Mouse (Mus musculus): Measurements from ENCODE around the gene Espl1.

Gene Espl1

DNA sequence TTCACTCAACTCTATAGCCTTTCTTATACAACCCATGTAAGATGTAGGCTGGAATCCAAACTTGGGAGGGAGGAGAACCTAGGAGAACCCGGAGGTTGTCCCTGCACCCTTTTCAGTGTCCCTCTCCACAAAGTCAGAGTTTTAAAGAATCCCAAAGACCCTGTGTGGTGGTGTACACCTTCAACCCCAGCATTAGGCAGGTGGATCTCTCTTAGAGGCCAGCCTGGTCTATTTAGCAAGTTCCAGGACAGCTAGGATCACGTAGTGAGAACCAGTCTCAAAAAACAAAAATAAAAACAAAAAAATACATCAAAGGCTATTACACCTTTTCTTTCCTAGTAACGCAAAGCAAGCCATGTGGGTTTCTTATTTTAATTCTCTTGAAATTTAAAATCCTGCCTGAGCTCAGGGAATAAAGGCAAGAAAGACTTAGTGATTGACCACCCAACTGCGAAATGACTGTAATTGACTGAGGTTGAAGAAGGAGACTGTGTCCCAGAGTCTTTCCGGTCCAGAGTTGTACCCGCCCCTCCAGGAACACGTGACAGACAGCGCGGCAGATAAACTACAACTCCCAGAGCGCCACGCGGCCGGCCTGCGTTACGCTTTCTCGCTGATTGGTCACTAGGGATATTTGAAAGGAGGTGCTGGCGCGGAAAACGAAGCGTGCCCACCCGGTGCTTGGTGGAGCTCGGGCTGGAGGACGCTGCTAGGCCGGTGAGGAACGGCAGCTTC is at the start of gene Espl1:
Gene Espl1, plus strand, starts transcription at position 634 of the 735 bp plus-strand sequence.
- DNase-seq (ENCODE audit: low spot score): peak; percentile 88

- peak; percentile 94 for DNase-seq (ENCODE audit: low spot score)
These were observed 49.2 kb upstream of the Espl1 start for GRCm38 (mm10) chr15:102246866-102247251.

GRCm38 (mm10) chr15:102247252-102248130 is 48.6 kb upstream of the Espl1 start:
- DNase-seq (ENCODE audit: low spot score): peak; percentile 66

GRCm38 (mm10) chr15:102248131-102248811 is 47.8 kb upstream of the Espl1 start:
- DNase-seq (ENCODE audit: low spot score): no peak

GRCm38 (mm10) chr15:102248812-102249191 is 47.3 kb upstream of the Espl1 start:
- DNase-seq (ENCODE audit: low spot score): no peak

- no peak for DNase-seq (ENCODE audit: low spot score)
These were observed 46.8 kb upstream of the Espl1 start for GRCm38 (mm10) chr15:102249251-102249691.

DNA sequence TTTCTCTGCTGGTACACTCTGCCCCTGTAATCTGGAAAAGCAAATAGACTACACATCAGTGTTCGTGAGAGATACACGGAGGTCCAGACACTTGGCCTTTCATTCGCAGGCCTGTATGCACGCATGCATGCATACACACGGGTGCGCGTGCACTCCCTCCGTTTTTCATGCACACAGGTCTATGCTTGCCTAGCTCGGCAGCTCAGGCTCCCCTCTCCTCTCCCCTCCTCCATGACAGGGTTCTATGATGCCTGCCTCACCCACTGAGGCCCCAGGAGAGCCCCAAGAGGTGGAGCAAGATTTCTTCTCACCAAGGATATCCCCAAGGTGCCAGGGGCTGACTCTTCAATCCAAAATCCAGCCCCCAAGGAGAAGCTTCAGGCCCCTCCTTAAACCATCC is 46.1 kb upstream of the Espl1 start:
- no peak for DNase-seq (ENCODE audit: low spot score)

GRCm38 (mm10) chr15:102250521-102250920 is 45.5 kb upstream of the Espl1 start:
- DNase-seq (ENCODE audit: low spot score): no peak

DNA sequence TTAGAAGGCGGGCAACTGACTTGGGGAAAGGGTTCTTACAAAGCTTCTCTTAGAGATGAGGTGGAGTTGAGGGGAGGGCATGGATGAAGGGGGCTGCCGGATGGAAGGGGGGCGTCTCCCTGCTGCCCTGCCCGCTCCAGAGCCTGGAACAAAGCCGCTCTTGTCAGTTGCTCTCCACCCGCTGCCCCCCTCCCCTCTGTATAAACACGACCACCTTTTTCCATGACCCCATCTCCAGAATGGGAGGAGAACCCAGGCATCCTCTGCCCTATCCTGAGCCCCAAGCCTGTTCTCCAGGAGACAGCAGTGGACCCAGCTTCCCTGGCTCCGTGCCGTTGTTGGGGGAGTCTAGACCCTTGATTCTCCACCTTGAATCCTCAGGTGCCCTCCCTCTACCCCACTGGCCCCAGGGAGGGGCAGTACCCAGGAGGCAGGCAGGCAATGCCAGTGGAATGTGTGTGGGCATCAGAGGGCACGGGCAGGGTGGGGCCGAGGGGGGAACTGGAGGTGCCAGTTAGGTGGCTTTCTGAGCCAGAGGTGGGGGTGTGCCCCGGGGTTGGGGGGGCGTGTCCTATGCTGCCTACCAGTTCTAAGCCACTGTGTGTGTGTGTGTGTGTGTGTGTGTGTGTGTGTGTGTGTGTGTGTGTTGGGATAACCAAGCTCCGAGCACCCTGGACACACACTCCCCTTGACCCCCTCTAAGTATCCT is 40.4 kb upstream of the Espl1 start:
- no peak for DNase-seq (ENCODE audit: low spot score)

DNA sequence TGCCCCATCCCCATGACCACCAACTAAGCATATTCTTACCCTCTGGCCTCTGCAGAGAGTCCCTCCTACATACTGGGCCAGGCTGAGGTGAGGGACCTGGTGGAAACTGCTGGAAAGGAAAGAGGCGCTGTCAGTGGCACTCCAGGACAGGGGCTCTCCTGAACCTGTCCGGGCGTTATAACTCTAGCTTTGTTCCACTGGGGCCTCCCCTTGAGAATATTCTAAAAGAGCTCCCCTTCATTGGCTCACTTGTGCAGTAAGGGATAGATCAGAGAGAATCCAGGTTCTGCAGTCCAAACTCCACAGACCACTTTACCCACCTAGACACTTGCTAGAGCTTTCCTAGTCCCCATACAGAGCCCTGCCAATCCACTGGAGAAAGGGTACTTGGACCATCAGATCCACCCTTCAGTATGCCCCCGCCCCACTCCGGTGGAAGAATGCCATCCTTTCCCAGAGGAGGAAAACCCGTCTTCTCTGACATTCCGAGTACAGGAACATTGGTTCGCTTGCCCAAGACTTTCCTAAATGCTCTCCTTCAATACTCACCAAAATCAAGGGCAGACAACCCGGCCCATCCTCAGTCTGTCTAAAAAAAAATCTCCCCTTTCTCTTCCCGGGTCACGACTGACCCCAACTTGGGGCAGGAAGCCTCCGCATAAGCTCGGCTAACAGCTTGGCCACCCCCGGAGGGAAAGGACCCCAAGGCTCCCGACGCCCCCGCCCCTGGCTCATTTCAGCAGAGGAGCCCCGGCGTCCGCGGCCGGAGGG is 39.5 kb upstream of the Espl1 start:
- no peak for DNase-seq (ENCODE audit: low spot score)

DNA sequence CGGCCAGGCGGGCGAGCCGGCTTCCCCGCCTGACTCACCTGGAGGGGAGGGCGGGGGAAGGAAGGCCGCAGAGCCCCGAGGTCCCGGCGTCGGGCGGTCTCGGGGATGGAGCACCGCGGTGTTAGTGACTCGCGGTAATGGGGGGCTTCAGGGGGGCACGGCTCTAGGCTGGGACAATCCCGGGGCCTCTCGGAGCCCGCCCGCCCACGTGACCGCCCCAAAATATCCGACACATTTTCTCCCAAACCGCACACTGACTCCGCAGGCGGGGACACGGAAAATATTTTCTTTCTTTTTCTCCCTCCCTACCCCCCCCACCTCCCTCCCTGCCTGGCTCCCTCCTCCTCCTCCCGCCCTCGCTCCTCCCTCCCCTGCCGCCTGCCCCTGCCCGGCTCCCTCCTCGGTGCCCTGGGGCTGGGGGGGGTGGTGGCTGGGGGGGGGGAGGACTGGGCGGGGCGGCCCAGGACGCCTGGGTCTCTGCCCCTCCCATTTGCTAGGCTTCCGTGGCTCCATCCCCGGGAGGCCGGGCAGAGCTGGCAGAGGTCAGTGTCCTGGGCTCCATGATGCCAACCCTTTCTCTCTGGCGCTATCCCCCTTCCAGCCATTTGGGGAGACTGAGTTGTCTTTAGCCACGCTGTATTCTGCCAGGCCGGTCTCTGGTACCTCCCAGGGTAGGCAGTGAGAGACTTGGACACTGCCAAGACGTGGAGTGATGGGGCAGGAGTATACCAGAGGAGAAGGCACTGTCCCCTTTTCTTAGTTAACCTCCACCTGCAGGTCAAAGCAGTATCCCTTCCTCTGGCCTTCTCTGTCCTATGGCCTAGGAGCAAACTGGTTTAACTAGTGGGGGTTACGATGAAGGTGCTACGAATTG is 38.6 kb upstream of the Espl1 start, which contains the start of gene Rarg:
Gene Rarg, minus strand, starts transcription at position 316 of the 874 bp plus-strand sequence.
- peak; percentile 57 for DNase-seq (ENCODE audit: low spot score)

- peak; percentile 48 for DNase-seq (ENCODE audit: low spot score)
These were observed 38.0 kb upstream of the Espl1 start for GRCm38 (mm10) chr15:102258076-102258470.

DNA sequence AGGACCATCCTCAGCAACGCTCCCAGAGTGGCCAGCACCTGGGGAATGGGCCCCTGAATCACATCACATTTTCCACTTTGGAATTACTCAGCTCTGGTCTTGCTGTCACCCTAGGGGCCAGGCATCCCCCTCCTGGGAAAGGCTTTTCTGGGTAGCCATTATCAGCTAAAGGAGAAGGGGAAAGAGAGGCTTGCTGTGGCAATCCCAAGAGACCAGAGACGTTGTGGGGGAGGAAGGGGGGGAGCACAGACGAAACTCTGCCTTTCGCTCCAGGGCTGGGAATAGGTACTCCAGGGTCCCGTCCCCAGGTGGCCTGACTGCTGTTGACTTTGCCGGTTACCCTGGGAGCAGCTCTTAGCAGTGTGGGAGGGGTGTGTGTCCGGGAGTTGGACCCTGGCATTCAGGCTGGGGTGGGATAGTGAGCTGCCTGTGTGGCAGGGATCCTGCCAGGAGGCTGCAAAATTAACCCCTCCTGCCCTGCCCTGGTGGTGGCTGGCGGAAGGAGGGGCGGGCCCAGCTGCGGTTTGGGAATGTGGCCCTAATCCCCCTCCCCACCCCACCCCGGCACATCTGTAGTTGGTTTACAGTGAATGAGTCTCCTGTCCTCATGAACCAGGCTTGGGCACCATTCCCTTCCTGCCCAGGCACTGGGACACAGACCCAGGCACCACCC is 37.3 kb upstream of the Espl1 start:
- DNase-seq (ENCODE audit: low spot score): no peak

DNA sequence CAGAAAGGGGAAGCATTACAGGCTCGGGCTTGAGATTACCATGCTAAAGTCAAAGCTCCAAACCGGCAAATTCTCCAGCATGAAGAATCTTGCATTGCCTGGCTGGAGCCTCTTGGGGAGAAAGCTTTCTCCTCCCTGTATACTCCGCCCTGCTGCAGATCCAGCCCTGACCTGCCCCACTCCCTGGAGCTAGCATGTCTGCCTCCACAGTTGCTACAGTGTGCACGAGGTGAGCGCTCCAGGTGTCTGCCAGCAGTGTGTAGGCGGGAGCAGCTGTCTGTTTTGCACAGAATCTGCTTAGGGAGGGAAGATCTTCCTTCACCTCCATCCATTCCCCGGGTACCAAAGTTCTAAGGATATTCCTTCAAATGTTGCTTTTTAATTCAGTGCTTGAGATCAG is 33.5 kb upstream of the Espl1 start:
- DNase-seq (ENCODE audit: low spot score): no peak

- no peak for DNase-seq (ENCODE audit: low spot score)
These were observed 33.0 kb upstream of the Espl1 start for GRCm38 (mm10) chr15:102263037-102263436.

DNA sequence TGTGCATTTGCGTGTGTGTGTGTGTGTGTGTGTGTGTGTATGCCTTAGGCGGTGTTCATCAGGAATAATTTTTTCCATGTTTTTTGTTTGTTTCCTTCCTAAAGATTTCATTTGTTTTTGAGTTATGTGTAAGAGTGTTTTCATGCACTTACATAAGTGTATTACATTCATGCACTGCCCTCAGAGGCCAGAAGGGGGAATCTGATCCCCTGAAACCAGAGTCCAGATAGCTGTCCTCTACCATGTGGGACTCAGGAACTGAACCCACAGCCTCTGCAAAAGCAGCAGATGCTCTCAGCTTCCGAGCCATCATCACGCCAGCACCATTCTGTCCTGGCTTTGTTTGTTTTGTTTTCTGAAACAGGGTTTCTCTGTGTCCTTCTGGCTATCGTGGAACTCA is 30.5 kb upstream of the Espl1 start:
- DNase-seq (ENCODE audit: low spot score): no peak

GRCm38 (mm10) chr15:102270274-102270960 is 25.6 kb upstream of the Espl1 start, which contains the start of gene Gm9918:
TSS of gene Gm9918 (plus strand) at chr15:102270563.
- no peak for DNase-seq (ENCODE audit: low spot score)

DNA sequence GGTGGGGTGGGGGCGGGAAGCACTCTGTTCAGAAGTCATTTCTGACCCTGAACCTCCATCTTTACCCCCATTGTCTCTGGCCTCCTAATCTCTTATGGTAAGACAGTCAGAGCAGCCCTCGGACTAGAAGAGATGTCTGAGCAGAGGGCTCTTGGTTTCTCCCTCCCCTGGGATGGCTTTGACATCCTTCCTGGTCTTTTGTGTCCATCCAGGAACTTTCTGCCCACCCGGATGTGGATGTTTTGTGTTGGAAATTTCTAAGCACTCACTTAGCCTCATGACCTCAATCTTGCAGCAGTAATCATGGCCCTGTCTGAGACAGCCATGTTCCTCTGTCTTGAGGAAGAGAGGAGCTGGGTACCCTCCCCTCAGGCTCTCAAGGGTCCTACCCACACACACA is 24.6 kb upstream of the Espl1 start:
- DNase-seq (ENCODE audit: low spot score): no peak

All from ovary, adult 18-20 months (tissue).